ENCODE assay signal across 8 mouse cellular contexts in genomic region chr1:183146795-183147194, GRCm38 (mm10).
DNase-seq lines count a peak whose midpoint lies in the region; ATAC-seq and TF ChIP-seq lines count a peak whose summit lies in the region.

No protein-coding gene starts in this region.

- peak overlapping the region; percentile 33; the same call in 1 of the 2 replicates for H3K9ac ChIP-seq in liver, adult 2 months (ENCODE audit: low read depth, low read length)
- no peak overlapping the region; the same call in 1 of the 2 replicates for H3K9ac ChIP-seq in heart, embryonic 15.5 days
- H3K9ac ChIP-seq in neural tube, embryonic 12.5 days: no peak overlapping the region

- no peaks in the 10 kb centered on the region for H3K27me3 ChIP-seq in liver, adult 2 months (ENCODE audit: control insufficient read depth, insufficient read depth, low read length)
- no peaks in the 10 kb centered on the region for H3K27me3 ChIP-seq in heart, embryonic 15.5 days
- H3K27me3 ChIP-seq in limb, embryonic 10.5 days (ENCODE audit: low read depth, poor library complexity, severe bottlenecking): no peaks in the 10 kb centered on the region
- H3K27me3 ChIP-seq in neural tube, embryonic 12.5 days (replicated peaks): no peaks in the 10 kb centered on the region

- WGBS in liver, adult 2 months: 9% methylated on average over 9 of the region's 9 CpGs
- 26% methylated on average over 9 of the region's 9 CpGs for WGBS in heart, embryonic 15.5 days
- 3% methylated on average over 9 of the region's 9 CpGs for WGBS in limb, embryonic 10.5 days
- 15% methylated on average over 9 of the region's 9 CpGs for WGBS in neural tube, embryonic 12.5 days

- no peaks in the 10 kb centered on the region for H3K9me3 ChIP-seq in heart, embryonic 15.5 days (replicated peaks)
- H3K9me3 ChIP-seq in limb, embryonic 10.5 days (replicated peaks): no peaks in the 10 kb centered on the region
- no peaks in the 10 kb centered on the region for H3K9me3 ChIP-seq in neural tube, embryonic 12.5 days

- peaks cover 8% of the 10 kb centered on the region; the same call in 1 of the 2 replicates for H3K4me1 ChIP-seq in liver, adult 2 months (ENCODE audit: control insufficient read depth, insufficient read depth, low read length)
- H3K4me1 ChIP-seq in heart, embryonic 15.5 days (replicated peaks): peaks cover 43% of the 10 kb centered on the region
- H3K4me1 ChIP-seq in limb, embryonic 10.5 days: peaks cover 93% of the 10 kb centered on the region
- H3K4me1 ChIP-seq in neural tube, embryonic 12.5 days: peaks cover 49% of the 10 kb centered on the region

- no peak for TF ChIP-seq CTCF in liver, adult 2 months (IDR thresholded peaks at IDR 0.05; ENCODE audit: low read depth, low read length)

- peak overlapping the region; percentile 28; the same call in 1 of the 2 replicates for H3K4me3 ChIP-seq in liver, adult 2 months (ENCODE audit: insufficient read depth, low read depth, low read length)
- H3K4me3 ChIP-seq in heart, embryonic 15.5 days: peak overlapping the region; percentile 30
- peak overlapping the region; percentile 52 for H3K4me3 ChIP-seq in limb, embryonic 10.5 days
- H3K4me3 ChIP-seq in neural tube, embryonic 12.5 days: no peak overlapping the region

- peak overlapping the region; percentile 36 for H3K4me2 ChIP-seq in heart, embryonic 15.5 days
- peak overlapping the region; percentile 35 for H3K4me2 ChIP-seq in neural tube, embryonic 12.5 days (replicated peaks)

- no peak overlapping the region for H3K27ac ChIP-seq in liver, adult 2 months (replicated peaks; ENCODE audit: insufficient read depth, low read depth, low read length)
- no peak overlapping the region for H3K27ac ChIP-seq in heart, embryonic 15.5 days
- H3K27ac ChIP-seq in limb, embryonic 10.5 days: peak overlapping the region; percentile 83
- H3K27ac ChIP-seq in neural tube, embryonic 12.5 days: no peak overlapping the region

- ATAC-seq in heart, embryonic 15.5 days (replicated peaks; ENCODE audit: insufficient number of reproducible peaks, insufficient read depth, low FRiP score, low read depth): no peak
- 0 out of 2 replicates have a peak, but pooled peaks have one; percentile 30 for ATAC-seq in neural tube, embryonic 12.5 days (ENCODE audit: low FRiP score, low read depth)
- no peak for ATAC-seq in cerebellum, adult (ENCODE audit: insufficient number of reproducible peaks, low FRiP score, low TSS enrichment)

- no peak for TF ChIP-seq POLR2A in liver, adult 2 months (IDR thresholded peaks at IDR 0.05; ENCODE audit: extremely low read depth, insufficient read depth, low read length)

- no peaks in the 10 kb centered on the region for H3K36me3 ChIP-seq in liver, adult 2 months (ENCODE audit: control insufficient read depth, insufficient read depth, low read length)
- H3K36me3 ChIP-seq in heart, embryonic 15.5 days: no peaks in the 10 kb centered on the region
- H3K36me3 ChIP-seq in limb, embryonic 10.5 days: no peaks in the 10 kb centered on the region
- no peaks in the 10 kb centered on the region for H3K36me3 ChIP-seq in neural tube, embryonic 12.5 days

- DNase-seq in liver, adult 2 months (ENCODE audit: extremely low read depth, low read depth, low spot score): peak; percentile 22
- DNase-seq in liver (no peak), MN1 (ENCODE audit: low spot score) (no peak)
- DNase-seq in limb, embryonic 10.5 days (ENCODE audit: low spot score): peak; percentile 54
- DNase-seq in c-Kit-positive CD71-positive TER-119-positive erythroid progenitor cells, embryonic 14.5 days (ENCODE audit: low spot score): no peak

- no peaks in the 10 kb centered on the region for H3K79me2 ChIP-seq in liver, adult 2 months (ENCODE audit: control insufficient read depth, insufficient read depth, low read length)

Comparison
In these comparisons a context has a peak if more than half of its experiments do, and no peak if none do; other contexts are left out.
1. DNase-seq: peak in liver, adult 2 months (single experiment) and limb, embryonic 10.5 days (single experiment); none in liver (single experiment), c-Kit-positive CD71-positive TER-119-positive erythroid progenitor cells, embryonic 14.5 days (single experiment) and MN1 (single experiment).